Mouse (Mus musculus) cerebellum, adult 2 months (tissue): ENCODE measurements around the gene Gjc2. TPM values are rescaled to one million over a fixed set of nuclear protein-coding genes. Genes with fewer than 3 reads are reported as not detected.
A peak's percentile ranks its signal among the peaks of the same experiment; 100 is the strongest.

Source experiments
- DNase-seq, 2 experiments: peaks; one replicate each; pipeline ENCODE4 v3.0.0; 2021
- H3K27ac ChIP-seq: fragments of 200-500 bp; 2 replicates; pipeline ENCODE4 v1.5.1; 2012; ENCODE audit warnings: low read length, control low read depth, inconsistent platforms; ENCODE audit not compliant: insufficient read depth
- H3K27me3 ChIP-seq: fragments of 200-500 bp; 2 replicates; pipeline ENCODE4 v1.6.1; 2012; ENCODE audit warnings: inconsistent platforms, mild to moderate bottlenecking, low read length, moderate library complexity; ENCODE audit not compliant: control insufficient read depth, insufficient read depth
- H3K4me1 ChIP-seq: fragments of 200-500 bp; 2 replicates; pipeline ENCODE4 v1.6.1; 2011; ENCODE audit warnings: low read length; ENCODE audit not compliant: control insufficient read depth, insufficient read depth
- H3K4me3 ChIP-seq: fragments of 200-500 bp; replicated peaks from 2 replicates; pipeline ENCODE3; 2011; ENCODE audit warnings: mild to moderate bottlenecking, low read depth, low read length, control low read depth; ENCODE audit not compliant: insufficient read depth
- CTCF ChIP-seq: fragments of 200-500 bp; IDR thresholded peaks from 2 replicates; pipeline ENCODE4 v1.5.1; 2011; ENCODE audit warnings: low read depth, mild to moderate bottlenecking, control low read depth, low read length, moderate library complexity, borderline replicate concordance; ENCODE audit not compliant: insufficient read depth
- POLR2A ChIP-seq: fragments of 200-500 bp; IDR thresholded peaks from 2 replicates; pipeline ENCODE4 v1.6.1; 2011; ENCODE audit warnings: low read length, control low read depth, borderline replicate concordance; ENCODE audit not compliant: insufficient read depth
- WGBS: fragments of 180-500 bp; shearing (Covaris S2); methylation state at CpG from one replicate; pipeline ENCODE4 v1.1.7; 2018; 5-methylcytosine and 5-hydroxymethylcytosine counted together
- polyA plus RNA-seq: library from polyadenylated mRNA; depleted of rRNA; stranded (reverse); fragments of >200 nt; gene quantifications from 2 replicates; pipeline ENCODE4 v1.2.3, GENCODE M21; 2012; rRNA removed

Gjc2 gene
- 47.5 and 57.1 TPM in 2 replicates for polyA plus RNA-seq

GRCm38 (mm10) chr11:59182864-59183331, at the start of gene Gjc2:
Gjc2 (minus strand) TSS chr11:59183213.
- WGBS, result 2% methylated on average over 3 of the region's 3 CpGs
- H3K4me1 ChIP-seq, result peaks cover 13% of the 10 kb centered on the region
- no peaks in the 10 kb centered on the region for H3K27me3 ChIP-seq
- H3K4me3 ChIP-seq, result no peak within 1 kb of the TSS
- DNase-seq, result peak; percentile 50 to 57
- peak within 1 kb of the TSS; percentile 72 for H3K27ac ChIP-seq
- TF ChIP-seq CTCF, result no peak
- TF ChIP-seq POLR2A, result no peak

DNA sequence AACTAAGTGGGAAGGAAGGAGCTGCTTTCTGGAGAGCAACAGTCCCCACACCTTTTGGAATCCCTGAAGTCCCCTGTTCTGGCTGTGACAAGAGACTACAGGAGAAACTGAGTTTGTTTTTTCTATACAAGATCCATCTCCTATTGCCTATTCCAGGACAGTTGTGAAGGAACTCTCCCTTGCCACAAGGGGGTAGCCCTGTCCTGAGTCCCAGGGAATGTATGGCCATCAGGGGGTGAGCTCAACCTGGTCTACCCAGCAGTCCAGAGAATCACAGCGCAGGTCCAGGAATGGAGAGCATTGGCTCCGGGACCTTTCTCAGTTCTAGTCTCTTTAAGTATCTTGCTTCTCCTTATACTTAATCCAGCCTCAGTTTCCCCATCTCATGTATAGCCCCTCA, 49.8 kb upstream of the Gjc2 start:
- no peak for DNase-seq
- Histone ChIP-seq H3K4me3 (no peak overlapping the region), H3K4me1 (peaks cover 6% of the 10 kb centered on the region; the same call in 1 of the 2 replicates), H3K27me3 (no peaks in the 10 kb centered on the region), H3K27ac (no peak overlapping the region)
- no peak for TF ChIP-seq CTCF
- no peak for TF ChIP-seq POLR2A
- WGBS, result 74% methylated on average over 2 of the region's 2 CpGs

- TF ChIP-seq CTCF, result peak; percentile 75
- TF ChIP-seq POLR2A, result no peak
- 17% methylated on average over 7 of the region's 7 CpGs for WGBS
- Histone ChIP-seq H3K4me1 (peaks cover 11% of the 10 kb centered on the region; the same call in 1 of the 2 replicates), H3K27ac (no peak overlapping the region), H3K4me3 (no peak overlapping the region), H3K27me3 (no peaks in the 10 kb centered on the region)
- DNase-seq, result peak; percentile 64 to 73
Measured at GRCm38 (mm10) chr11:59230144-59230760, 47.2 kb upstream of the Gjc2 start.

GRCm38 (mm10) chr11:59228122-59228953, 45.3 kb upstream of the Gjc2 start, which contains the start of gene Arf1:
Arf1 (minus strand) TSS chr11:59228270.
- peak; percentile 87 for TF ChIP-seq POLR2A
- no peak for TF ChIP-seq CTCF
- Histone ChIP-seq H3K4me1 (peaks cover 11% of the 10 kb centered on the region), H3K27me3 (no peaks in the 10 kb centered on the region), H3K27ac (peak within 1 kb of the TSS; percentile 88), H3K4me3 (peak within 1 kb of the TSS; percentile 75)
- WGBS, result 5% methylated on average over 59 of the region's 59 CpGs
- DNase-seq, result peak; percentile 97

- TF ChIP-seq POLR2A (no peak), CTCF (no peak)
- Histone ChIP-seq H3K4me1 (peaks cover 13% of the 10 kb centered on the region), H3K4me3 (peak overlapping the region; percentile 75), H3K27ac (peak overlapping the region; percentile 88), H3K27me3 (no peaks in the 10 kb centered on the region)
- WGBS, result under 1% methylated on average over 51 of the region's 51 CpGs
- DNase-seq, result no peak
Measured at GRCm38 (mm10) chr11:59227604-59228121, 44.6 kb upstream of the Gjc2 start.

GRCm38 (mm10) chr11:59226787-59227603, 44.0 kb upstream of the Gjc2 start:
- H3K4me3 ChIP-seq, result peak overlapping the region; percentile 75
- peaks cover 13% of the 10 kb centered on the region for H3K4me1 ChIP-seq
- TF ChIP-seq CTCF (no peak), POLR2A (no peak)
- WGBS, result 1% methylated on average over 21 of the region's 21 CpGs
- H3K27ac ChIP-seq, result peak overlapping the region; percentile 88
- no peaks in the 10 kb centered on the region for H3K27me3 ChIP-seq
- DNase-seq, result no peak

DNA sequence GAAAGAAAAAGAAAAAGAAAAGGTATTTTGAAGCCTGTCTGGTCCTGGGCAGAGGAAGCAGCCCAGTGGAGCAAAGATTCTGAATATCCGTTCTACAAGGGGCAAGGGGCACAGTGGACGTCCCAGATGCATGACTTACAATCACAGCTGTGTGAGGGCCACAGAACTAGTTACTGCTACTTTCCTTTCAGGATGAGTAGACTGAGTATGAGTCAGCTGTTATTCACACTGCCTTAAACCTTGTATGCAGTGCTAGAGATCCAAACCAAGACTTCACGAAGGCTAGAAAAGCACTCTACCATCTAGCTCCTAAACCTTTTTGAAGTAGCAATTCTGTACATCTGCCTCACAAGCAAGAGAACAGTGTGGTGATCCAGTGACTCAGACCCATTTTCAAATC, 43.2 kb upstream of the Gjc2 start:
- peak overlapping the region; percentile 75 for H3K4me3 ChIP-seq
- H3K27me3 ChIP-seq, result no peaks in the 10 kb centered on the region
- H3K27ac ChIP-seq, result no peak overlapping the region
- no peak for DNase-seq
- WGBS, result 38% methylated on average over 3 of the region's 3 CpGs
- TF ChIP-seq CTCF (no peak), POLR2A (no peak)
- H3K4me1 ChIP-seq, result peaks cover 13% of the 10 kb centered on the region
